Mouse (Mus musculus): ENCODE results near the gene Atxn1.
A peak's percentile ranks its signal among the peaks of the same experiment; 100 is the strongest.

The Atxn1 gene

DNA sequence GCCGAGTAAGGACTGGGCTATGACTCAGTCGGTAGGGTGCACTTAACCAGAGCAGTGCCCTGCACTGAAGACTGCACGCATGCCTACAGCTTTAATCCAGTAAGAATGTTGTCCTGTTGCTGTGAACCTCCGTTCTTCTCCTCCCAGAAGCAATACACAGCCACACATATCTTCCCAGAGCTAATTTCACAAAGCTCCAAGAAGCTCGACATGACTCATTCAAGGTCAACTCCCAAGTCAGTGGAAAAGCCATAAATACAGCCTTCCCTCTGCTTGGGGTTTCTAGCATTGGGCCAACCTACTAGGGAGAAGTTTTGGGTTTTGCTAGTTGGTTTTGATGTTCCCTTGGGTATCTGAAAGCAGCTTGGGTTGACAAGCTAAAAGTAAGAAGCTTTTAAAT, 33.6 kb downstream of the Atxn1 start:
- no peak for DNase-seq (ENCODE audit: low read depth, low spot score)

DNA sequence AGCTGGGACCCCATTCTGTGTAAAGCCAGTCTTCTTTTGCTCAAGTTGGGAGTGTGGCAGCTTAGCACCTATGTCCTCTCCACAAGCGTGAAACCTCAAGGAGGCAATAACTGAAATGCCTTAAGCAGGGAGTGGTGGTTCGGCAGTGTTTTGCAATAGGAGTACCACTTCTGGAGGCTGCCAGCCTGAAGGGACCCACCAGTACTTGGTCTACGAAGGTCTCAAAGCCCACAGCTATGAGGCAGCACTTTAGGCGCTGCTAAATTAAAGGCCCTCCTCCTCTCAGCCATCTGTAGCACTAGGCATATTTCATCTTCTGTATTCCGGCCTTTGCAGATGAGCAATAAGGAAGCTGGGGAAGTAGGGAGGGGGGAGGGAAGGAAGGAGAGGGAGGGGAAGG, 35.1 kb downstream of the Atxn1 start:
- DNase-seq (ENCODE audit: low read depth, low spot score) = no peak

GRCm38 (mm10) chr13:45925294-45925693, 39.5 kb downstream of the Atxn1 start:
- DNase-seq (ENCODE audit: low read depth, low spot score) = peak; percentile 36

DNA sequence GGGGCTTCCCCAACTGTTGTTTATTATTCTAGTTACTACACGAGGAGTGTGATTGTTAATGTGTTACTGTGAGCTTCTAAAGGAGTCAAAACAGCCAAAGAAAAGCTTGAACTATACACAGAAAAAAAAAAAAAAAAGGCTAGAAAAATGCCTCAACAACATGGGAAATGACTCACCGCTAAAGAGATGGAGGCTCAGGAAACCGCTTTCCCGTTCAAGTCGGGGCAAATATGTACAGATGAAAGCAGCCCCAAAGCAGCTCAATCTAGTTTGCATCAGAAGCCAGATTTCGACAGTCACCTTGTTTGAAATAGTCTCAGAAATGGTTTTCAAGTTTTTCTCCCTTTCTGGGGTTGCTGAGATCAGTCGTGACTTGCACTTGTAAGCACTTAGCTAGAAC, 40.3 kb downstream of the Atxn1 start:
- no peak for DNase-seq (ENCODE audit: low read depth, low spot score)

GRCm38 (mm10) chr13:45923086-45923485, 41.7 kb downstream of the Atxn1 start:
- DNase-seq (ENCODE audit: low read depth, low spot score) = no peak

GRCm38 (mm10) chr13:45922467-45922866, 42.3 kb downstream of the Atxn1 start:
- DNase-seq (ENCODE audit: low read depth, low spot score) = no peak

DNA sequence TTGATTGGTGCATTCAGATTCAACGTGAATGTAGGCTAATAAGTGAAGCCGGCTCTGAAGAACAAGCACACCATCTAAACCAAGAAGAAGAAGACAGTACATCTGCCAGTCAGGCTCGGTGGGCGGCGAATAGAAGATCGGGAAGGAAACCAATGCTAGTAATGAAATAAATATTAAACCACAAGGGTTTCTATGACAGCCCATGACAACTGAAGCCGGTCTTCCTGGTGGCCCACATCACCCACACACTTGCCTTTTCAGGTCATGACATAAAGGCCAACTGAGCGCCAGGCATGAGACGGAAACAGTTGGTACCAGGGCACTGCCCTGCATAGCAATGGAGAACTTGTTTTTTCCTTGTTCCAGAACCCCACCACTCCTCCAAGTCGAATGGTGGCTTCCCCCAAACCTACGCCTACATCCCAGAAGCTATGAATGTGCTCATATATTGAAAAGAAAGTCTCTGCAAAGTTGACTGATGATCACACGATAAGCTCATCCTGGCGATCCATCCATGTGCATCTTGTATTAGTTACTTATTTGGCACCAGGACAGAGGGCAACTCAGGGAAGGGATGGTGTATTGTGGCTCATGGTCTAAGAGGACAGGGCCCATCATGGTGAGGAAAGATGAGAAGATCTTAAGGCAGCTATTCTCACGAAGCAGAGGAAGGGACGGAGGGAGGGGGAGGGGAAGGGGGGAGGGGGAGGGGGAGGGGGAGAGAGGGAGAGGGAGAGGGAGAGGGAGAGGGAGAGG, 45.7 kb downstream of the Atxn1 start:
- DNase-seq (ENCODE audit: low read depth, low spot score) = no peak

DNA sequence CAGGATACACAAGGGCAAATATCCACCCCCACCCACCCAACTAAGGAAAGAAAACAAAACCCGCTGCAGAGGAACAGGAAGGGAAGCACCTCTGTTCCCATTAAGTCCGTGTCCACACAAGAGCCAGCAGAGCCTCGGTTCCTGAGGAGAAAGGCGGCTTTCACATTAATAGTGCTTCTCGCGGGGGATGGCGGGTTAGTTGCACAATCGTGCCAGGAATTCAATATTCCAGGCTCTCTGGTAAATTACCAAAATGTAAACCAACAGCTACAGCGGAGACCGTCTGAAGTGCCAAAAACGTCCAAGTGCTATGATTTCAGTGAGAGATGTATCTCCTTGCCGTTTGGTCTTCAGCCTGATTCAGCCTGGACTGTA, 46.8 kb downstream of the Atxn1 start:
- no peak for DNase-seq (ENCODE audit: low read depth, low spot score)

- peak; percentile 24 for DNase-seq (ENCODE audit: low read depth, low spot score)
Measured at GRCm38 (mm10) chr13:45917058-45918005, 47.5 kb downstream of the Atxn1 start.

DNA sequence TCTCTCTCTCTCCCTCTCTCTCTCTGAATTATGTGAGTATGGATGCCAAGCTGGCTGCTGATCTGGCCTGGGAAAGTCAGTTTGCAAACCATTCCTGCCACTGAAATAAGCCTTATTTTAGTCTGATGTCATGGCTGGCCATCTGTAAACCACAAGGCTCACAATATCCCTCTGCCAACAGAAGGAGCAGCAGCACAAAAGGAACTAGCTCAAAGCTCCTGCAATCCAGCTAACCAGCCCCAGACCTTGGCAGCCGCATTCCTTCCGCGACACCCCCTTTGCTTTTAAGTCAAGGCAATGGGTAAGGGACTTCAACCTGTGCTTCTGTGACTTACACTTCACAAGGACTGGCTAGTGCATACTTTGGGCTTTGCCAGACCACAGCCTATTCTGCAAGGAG, 48.9 kb downstream of the Atxn1 start:
- DNase-seq (ENCODE audit: low read depth, low spot score) = no peak

DNA sequence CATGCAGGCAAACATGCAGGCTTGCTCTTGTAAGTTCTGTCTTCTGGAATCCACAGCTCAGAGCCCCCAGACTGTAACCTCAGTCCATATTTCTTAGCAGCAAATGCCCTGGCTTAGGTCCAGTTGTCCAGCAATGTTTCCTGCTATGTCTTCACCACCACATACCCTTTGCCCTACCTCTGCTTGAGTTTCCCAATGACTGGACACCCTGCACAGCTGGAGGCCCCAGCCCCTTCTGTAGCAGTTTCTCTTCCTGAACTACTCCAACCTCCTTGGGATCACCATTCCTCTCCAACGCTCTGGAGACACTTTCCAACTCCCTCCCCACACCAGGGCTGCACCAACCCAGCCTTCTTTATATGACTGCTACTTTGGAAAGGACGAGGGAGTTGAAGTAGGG, 49.8 kb downstream of the Atxn1 start:
- no peak for DNase-seq (ENCODE audit: low read depth, low spot score)

- no peak for DNase-seq (ENCODE audit: low read depth, low spot score)
Measured at GRCm38 (mm10) chr13:45914117-45914516, 50.7 kb downstream of the Atxn1 start.

- no peak for DNase-seq (ENCODE audit: low read depth, low spot score)
Measured at GRCm38 (mm10) chr13:45911848-45912247, 53.0 kb downstream of the Atxn1 start.

GRCm38 (mm10) chr13:45911069-45911468, 53.7 kb downstream of the Atxn1 start:
- DNase-seq (ENCODE audit: low read depth, low spot score) = no peak

DNA sequence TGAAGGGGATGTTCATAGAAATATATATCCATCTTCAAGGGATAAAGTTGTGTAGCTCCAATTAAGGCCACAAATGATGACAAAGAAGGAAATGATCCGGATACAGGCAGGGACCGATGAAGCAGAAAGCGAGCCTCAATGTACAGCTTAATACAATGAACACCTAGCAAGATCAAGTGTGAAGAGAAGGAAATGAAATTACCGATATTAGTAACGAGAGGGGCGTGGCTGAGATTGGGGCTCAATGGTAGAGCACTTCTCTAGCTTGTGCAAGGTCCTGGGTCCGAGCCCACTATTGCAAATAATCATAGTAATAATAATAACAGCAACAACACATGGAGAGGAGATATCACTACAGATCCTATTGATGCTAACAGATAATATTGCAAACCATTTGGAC, 54.5 kb downstream of the Atxn1 start:
- no peak for DNase-seq (ENCODE audit: low read depth, low spot score)

GRCm38 (mm10) chr13:45907181-45907691, 57.6 kb downstream of the Atxn1 start:
- no peak for DNase-seq (ENCODE audit: low read depth, low spot score)

- no peak for DNase-seq (ENCODE audit: low read depth, low spot score)
Measured at GRCm38 (mm10) chr13:45906438-45907166, 58.2 kb downstream of the Atxn1 start.

DNA sequence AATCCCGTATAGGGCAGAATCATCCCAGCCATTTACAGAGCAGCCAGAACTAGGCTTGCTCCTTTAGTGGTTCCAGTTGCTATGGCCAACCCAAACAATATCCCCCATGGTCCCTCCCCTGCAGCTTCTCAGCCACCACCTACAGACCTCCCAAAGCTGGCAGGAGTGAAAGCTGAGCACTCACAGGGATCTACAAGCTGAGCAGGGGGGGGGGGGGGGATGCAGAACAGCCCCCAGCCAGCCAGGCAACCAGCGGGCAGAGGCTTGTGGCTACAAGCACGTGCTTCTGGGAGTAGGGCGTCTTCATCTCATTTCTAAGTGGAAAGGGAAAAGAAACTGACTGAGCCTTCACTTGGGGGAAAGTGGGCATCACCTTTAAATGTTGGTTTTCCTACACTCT, 59.9 kb downstream of the Atxn1 start:
- DNase-seq (ENCODE audit: low read depth, low spot score) = no peak

GRCm38 (mm10) chr13:45904456-45904855, 60.4 kb downstream of the Atxn1 start:
- DNase-seq (ENCODE audit: low read depth, low spot score) = no peak

- no peak for DNase-seq (ENCODE audit: low read depth, low spot score)
Measured at GRCm38 (mm10) chr13:45903519-45904274, 61.1 kb downstream of the Atxn1 start.

DNA sequence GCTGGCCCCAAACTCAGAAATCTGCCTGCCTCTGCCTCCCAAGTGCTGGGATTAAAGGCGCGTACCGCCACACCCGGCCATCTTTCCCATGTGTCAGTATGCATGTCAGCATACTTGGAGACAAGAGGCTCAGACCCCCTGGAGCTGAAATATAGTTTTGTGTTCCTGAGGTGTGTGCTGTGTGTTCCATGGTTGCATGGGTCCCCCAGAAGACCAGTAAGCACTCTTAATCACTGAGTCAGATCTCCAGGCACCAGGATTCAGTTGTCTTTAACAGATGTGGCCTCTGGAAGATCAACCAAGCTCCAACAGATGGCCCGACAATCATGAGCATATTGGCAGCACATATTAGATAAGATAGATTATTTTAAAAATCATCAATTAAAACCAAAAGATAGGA, 62.4 kb downstream of the Atxn1 start:
- DNase-seq (ENCODE audit: low read depth, low spot score) = no peak

Data from WW6 (cell line).